Mouse (Mus musculus) liver, embryonic 15.5 days (tissue): Measurements from ENCODE around the gene B4galnt1. TPM values are rescaled to one million over a fixed set of nuclear protein-coding genes. Genes with fewer than 3 reads are reported as not detected.

Experiments
- ATAC-seq: fragments of 200-750 bp; cut with Nextera tagmentation; 2 replicates; pipeline ENCODE4 v1.8.0; 2017; ENCODE audit warnings: moderate number of reproducible peaks, mild to moderate bottlenecking, moderate library complexity; ENCODE audit not compliant: insufficient read depth
- H3K27ac ChIP-seq: fragments of 300-500 bp; sonication (generic); replicated peaks from 2 replicates; pipeline ENCODE4 v1.5.1; 2015; ENCODE audit warnings: mild to moderate bottlenecking, inconsistent platforms
- H3K27me3 ChIP-seq: fragments of 300-500 bp; sonication (generic); 2 replicates; pipeline ENCODE4 v1.6.1; 2015; ENCODE audit warnings: mild to moderate bottlenecking, inconsistent platforms
- H3K36me3 ChIP-seq: fragments of 300-500 bp; sonication (generic); replicated peaks from 2 replicates; pipeline ENCODE4 v1.6.1; 2015; ENCODE audit warnings: moderate library complexity, mild to moderate bottlenecking, inconsistent platforms
- H3K4me1 ChIP-seq: fragments of 300-500 bp; sonication (generic); replicated peaks from 2 replicates; pipeline ENCODE4 v1.6.1; 2015; ENCODE audit warnings: inconsistent platforms
- H3K4me2 ChIP-seq: fragments of 300-500 bp; sonication (generic); 2 replicates; pipeline ENCODE4 v1.6.1; 2015; ENCODE audit warnings: moderate library complexity, mild to moderate bottlenecking, inconsistent platforms
- H3K4me3 ChIP-seq: fragments of 300-500 bp; sonication (generic); replicated peaks from 2 replicates; pipeline ENCODE4 v1.5.1; 2015; ENCODE audit warnings: mild to moderate bottlenecking, inconsistent platforms
- H3K9ac ChIP-seq: fragments of 300-500 bp; sonication (generic); 2 replicates; pipeline ENCODE4 v1.6.1; 2015; ENCODE audit warnings: moderate library complexity, mild to moderate bottlenecking, inconsistent platforms
- H3K9me3 ChIP-seq: fragments of 300-500 bp; sonication (generic); replicated peaks from 2 replicates; pipeline ENCODE4 v1.6.1; 2016; ENCODE audit warnings: inconsistent platforms
- WGBS: fragments of 180-500 bp; shearing (Covaris S2); methylation state at CpG from one replicate; pipeline ENCODE4 v1.1.7; 2015; ENCODE audit warnings: mixed read lengths; ENCODE audit not compliant: insufficient replicate concordance; 5-methylcytosine and 5-hydroxymethylcytosine counted together
- polyA plus RNA-seq: library from polyadenylated mRNA; unstranded; fragments of >200 nt; fragmentation: Nextera tagmentation; extraction: Ambion mirVana; gene quantifications from 2 replicates; pipeline ENCODE4 v1.2.1, GENCODE M21; 2015

Gene B4galnt1
- 19.3 and 21.0 TPM in 2 replicates for polyA plus RNA-seq

DNA sequence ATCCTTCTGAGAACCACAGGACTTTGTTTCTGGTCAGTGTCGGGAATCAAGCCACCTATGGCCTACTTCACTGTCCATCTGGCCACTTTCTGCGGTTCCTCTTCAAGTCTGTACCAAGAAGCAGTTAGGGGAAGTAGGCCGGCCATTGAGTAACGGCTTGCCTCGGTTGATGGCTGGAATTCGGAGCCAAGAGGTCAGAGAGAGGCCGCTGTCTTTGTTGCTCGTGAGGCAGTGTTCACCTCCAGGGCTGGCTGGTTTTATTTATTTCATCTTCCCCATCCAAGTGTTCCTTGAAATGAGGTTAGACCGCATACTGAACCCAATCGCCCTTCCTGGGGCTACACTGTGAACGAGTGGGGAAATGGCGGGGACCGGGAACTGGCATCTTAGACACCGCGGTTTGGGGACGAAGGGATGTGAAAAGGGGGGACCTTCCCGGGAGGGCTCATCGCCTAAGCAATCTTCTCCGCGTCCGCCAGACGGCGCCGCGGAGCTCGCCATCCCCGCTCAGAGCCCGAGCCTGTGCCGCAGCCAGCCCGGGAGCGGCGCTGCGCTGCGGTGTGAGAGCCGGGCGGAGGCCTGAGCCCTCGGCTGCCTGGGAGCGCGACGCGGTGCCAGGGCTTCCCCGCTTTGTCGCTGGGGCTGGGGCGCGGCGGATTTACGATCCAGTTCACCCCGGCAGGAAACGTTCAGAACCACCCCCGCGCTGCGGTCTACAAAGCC lies at the start of gene B4galnt1:
Gene B4galnt1, plus strand, starts transcription at position 595 of the 723 bp plus-strand sequence.
- H3K27ac ChIP-seq, result peak within 1 kb of the TSS; percentile 76
- WGBS, result 2% methylated on average over 49 of the region's 52 CpGs
- ATAC-seq, result peak; percentile 80

GRCm38 (mm10) chr10:127118470-127118869 lies 46.6 kb upstream of the B4galnt1 start:
- Histone ChIP-seq H3K27me3 (no peaks in the 10 kb centered on the region), H3K9ac (no peak overlapping the region), H3K36me3 (peaks cover 56% of the 10 kb centered on the region), H3K9me3 (no peaks in the 10 kb centered on the region), H3K27ac (no peak overlapping the region), H3K4me1 (peaks cover 34% of the 10 kb centered on the region), H3K4me2 (no peak overlapping the region), H3K4me3 (no peak overlapping the region)
- ATAC-seq, result no peak
- 80% methylated on average over 11 of the region's 11 CpGs for WGBS

More for the DNA sequence above, at the start of gene B4galnt1:
- no peaks in the 10 kb centered on the region for H3K9me3 ChIP-seq
- peaks cover 56% of the 10 kb centered on the region for H3K27me3 ChIP-seq
- peak within 1 kb of the TSS; percentile 69 for H3K9ac ChIP-seq
- 0 out of 2 replicates have a peak, but pooled peaks cover 3% of the 10 kb centered on the region for H3K36me3 ChIP-seq
- H3K4me1 ChIP-seq, result peaks cover 50% of the 10 kb centered on the region
- peak within 1 kb of the TSS; percentile 65 for H3K4me3 ChIP-seq
- H3K4me2 ChIP-seq, result peak within 1 kb of the TSS; percentile 97

DNA sequence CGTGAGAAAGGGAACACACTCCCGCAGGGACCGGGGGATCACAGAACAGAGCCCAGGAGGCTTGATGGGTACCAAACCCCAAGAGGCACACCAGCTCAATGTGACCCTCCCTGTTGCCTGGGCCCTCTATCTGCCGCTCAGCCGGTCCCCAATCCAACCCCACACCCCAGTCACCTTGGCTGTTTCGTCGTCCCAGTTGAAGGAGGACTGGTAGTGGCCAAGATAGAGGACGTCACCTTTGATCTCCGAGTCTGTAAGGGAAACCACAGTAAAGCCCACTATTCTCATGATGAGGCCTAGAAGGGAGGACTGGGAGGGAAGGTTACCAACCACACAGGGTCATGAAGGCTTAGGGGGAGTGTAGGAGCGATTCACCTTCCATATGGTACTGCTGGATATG lies 45.8 kb upstream of the B4galnt1 start:
- no peak overlapping the region for H3K27ac ChIP-seq
- H3K9me3 ChIP-seq, result no peaks in the 10 kb centered on the region
- H3K4me1 ChIP-seq, result peaks cover 39% of the 10 kb centered on the region
- H3K36me3 ChIP-seq, result peaks cover 53% of the 10 kb centered on the region
- H3K4me3 ChIP-seq, result no peak overlapping the region
- ATAC-seq, result no peak
- 85% methylated on average over 10 of the region's 10 CpGs for WGBS
- H3K9ac ChIP-seq, result no peak overlapping the region
- H3K27me3 ChIP-seq, result no peaks in the 10 kb centered on the region
- no peak overlapping the region for H3K4me2 ChIP-seq

GRCm38 (mm10) chr10:127120301-127121065 lies 44.5 kb upstream of the B4galnt1 start:
- peaks cover 42% of the 10 kb centered on the region for H3K36me3 ChIP-seq
- H3K9me3 ChIP-seq, result no peaks in the 10 kb centered on the region
- peak; percentile 16; the same call in 1 of the 2 replicates for ATAC-seq
- WGBS, result 3% methylated on average over 34 of the region's 34 CpGs
- no peaks in the 10 kb centered on the region for H3K27me3 ChIP-seq
- peak overlapping the region; percentile 91 for H3K9ac ChIP-seq
- H3K4me1 ChIP-seq, result peaks cover 51% of the 10 kb centered on the region
- peak overlapping the region; percentile 95 for H3K4me2 ChIP-seq
- peak overlapping the region; percentile 98 for H3K4me3 ChIP-seq
- H3K27ac ChIP-seq, result peak overlapping the region; percentile 70

DNA sequence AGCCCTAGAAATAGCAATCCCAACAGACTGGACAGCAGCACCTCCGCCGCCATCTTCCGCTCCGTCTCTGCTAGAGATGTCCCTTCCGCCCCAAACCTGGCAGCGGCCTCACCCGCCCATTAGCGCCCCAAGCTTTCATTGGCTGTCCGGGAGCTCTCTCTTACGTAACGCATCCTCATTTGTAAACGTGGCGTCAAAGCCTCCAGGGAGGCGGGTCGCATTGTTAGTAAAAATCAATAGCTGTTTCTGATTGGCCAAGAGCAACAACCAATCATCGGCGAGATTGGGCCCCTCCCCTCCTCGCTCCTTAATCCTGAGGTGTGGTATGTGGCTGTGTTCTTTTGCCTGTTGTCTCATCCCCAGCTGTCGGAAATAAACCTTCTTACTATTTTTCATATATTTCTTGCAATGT lies 44.0 kb upstream of the B4galnt1 start, which contains the start of gene Os9:
Gene Os9, minus strand, starts transcription at position 66 of the 412 bp plus-strand sequence.
- peak; percentile 93 for ATAC-seq
- H3K27me3 ChIP-seq, result no peaks in the 10 kb centered on the region
- peaks cover 36% of the 10 kb centered on the region for H3K36me3 ChIP-seq
- no peaks in the 10 kb centered on the region for H3K9me3 ChIP-seq
- H3K4me3 ChIP-seq, result peak within 1 kb of the TSS; percentile 98
- 0% methylated on average over 19 of the region's 19 CpGs for WGBS
- peak within 1 kb of the TSS; percentile 85 for H3K27ac ChIP-seq
- peak within 1 kb of the TSS; percentile 95 for H3K4me2 ChIP-seq
- peak within 1 kb of the TSS; percentile 91 for H3K9ac ChIP-seq
- H3K4me1 ChIP-seq, result peaks cover 57% of the 10 kb centered on the region

GRCm38 (mm10) chr10:127122018-127122417 lies 43.0 kb upstream of the B4galnt1 start:
- no peak overlapping the region for H3K4me3 ChIP-seq
- peaks cover 67% of the 10 kb centered on the region for H3K4me1 ChIP-seq
- H3K4me2 ChIP-seq, result peak overlapping the region; percentile 74
- ATAC-seq, result no peak
- no peak overlapping the region for H3K9ac ChIP-seq
- no peaks in the 10 kb centered on the region for H3K27me3 ChIP-seq
- no peaks in the 10 kb centered on the region for H3K9me3 ChIP-seq
- WGBS, result 73% methylated on average over 3 of the region's 3 CpGs
- H3K36me3 ChIP-seq, result peaks cover 27% of the 10 kb centered on the region
- H3K27ac ChIP-seq, result peak overlapping the region; percentile 85

DNA sequence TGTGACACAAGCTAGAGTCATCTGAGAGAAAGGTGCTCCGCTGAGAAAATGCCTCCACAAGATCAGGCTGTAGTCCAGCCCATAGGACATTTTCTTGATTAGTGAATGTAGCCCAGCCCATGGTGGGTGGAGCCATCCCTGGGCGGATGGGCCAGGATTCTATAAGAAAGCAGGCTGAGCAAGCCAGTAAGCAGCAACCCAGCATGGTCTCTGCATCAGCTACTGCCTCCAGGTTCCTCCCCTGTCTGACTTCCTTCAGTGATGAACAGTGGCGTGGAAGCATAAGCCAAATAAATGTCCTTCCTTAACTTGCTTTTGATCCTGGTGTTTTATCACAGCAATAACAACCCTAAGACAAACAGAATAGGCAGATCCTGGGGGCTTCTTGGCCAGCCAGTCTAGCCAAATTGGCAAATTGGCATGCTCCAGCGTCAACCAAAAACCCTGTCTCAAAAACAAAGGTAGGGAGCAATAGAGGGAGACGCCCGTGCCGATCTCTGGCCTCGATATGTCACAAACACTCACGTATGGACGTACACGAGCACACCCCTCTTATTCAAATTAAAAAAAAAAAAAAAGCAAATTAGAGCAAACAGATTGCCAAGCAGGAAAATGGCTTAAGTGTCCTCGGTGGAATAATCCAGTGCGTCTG lies 42.1 kb upstream of the B4galnt1 start:
- H3K4me3 ChIP-seq, result peak overlapping the region; percentile 49
- peak overlapping the region; percentile 48 for H3K9ac ChIP-seq

GRCm38 (mm10) chr10:127123436-127123805 lies 41.6 kb upstream of the B4galnt1 start:
- H3K36me3 ChIP-seq, result peaks cover 13% of the 10 kb centered on the region
- H3K27me3 ChIP-seq, result no peaks in the 10 kb centered on the region
- H3K4me2 ChIP-seq, result peak overlapping the region; percentile 74
- H3K9me3 ChIP-seq, result no peaks in the 10 kb centered on the region
- H3K27ac ChIP-seq, result peak overlapping the region; percentile 85
- no peak for ATAC-seq
- peaks cover 80% of the 10 kb centered on the region for H3K4me1 ChIP-seq
- H3K4me3 ChIP-seq, result peak overlapping the region; percentile 49
- peak overlapping the region; percentile 48 for H3K9ac ChIP-seq
- 31% methylated on average over 4 of the region's 4 CpGs for WGBS

More for the DNA sequence above, 42.1 kb upstream of the B4galnt1 start:
- Histone ChIP-seq H3K27me3 (no peaks in the 10 kb centered on the region), H3K9me3 (no peaks in the 10 kb centered on the region), H3K4me1 (peaks cover 75% of the 10 kb centered on the region), H3K27ac (peak overlapping the region; percentile 85), H3K4me2 (peak overlapping the region; percentile 74), H3K36me3 (peaks cover 18% of the 10 kb centered on the region)
- peak; percentile 58 for ATAC-seq
- 22% methylated on average over 13 of the region's 13 CpGs for WGBS

DNA sequence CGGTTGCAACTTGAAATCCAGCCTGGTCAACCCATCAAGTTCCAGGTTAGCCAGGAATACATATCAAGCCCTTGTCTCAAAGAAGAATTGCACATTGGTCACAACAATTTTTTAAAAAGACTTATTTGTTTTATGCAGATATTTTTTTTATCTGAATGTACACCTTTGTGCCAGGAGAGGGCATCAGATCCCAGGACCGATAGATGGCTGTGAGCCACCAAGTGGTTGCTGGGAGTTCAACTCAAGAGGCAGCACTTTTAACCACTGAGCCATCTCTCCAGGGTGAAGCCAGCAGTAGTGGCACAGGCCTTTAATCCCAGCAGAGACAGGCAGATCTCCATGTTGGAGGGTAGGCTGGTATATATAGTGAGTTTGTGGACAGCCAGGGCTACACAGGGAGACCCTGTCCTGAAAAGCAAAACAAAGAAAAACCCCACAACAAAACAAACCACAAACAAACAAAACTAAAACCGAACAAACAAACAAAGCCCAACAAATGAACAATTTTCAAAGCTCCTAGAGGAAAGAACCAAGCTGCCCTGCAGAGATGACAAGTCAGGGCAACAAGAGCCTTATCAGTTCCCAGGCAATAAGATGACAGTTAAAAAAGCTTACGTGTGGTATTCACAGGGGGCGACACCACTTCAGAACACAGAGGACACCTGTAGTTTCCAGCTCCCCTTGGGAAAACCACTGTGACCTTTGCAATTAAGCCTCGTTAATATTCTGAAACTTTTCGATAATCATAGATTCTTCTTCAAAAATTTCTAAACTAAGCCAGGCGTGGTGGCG lies 39.6 kb upstream of the B4galnt1 start:
- Histone ChIP-seq H3K36me3 (no peaks in the 10 kb centered on the region), H3K27me3 (no peaks in the 10 kb centered on the region), H3K27ac (peak overlapping the region; percentile 74), H3K4me1 (peaks cover 77% of the 10 kb centered on the region), H3K4me2 (no peak overlapping the region), H3K9ac (no peak overlapping the region), H3K9me3 (no peaks in the 10 kb centered on the region), H3K4me3 (no peak overlapping the region)
- no peak for ATAC-seq
- 36% methylated on average over 9 of the region's 9 CpGs for WGBS

- H3K27me3 ChIP-seq, result no peaks in the 10 kb centered on the region
- peak; percentile 9; the same call in 1 of the 2 replicates for ATAC-seq
- H3K4me2 ChIP-seq, result peak overlapping the region; percentile 21
- no peaks in the 10 kb centered on the region for H3K9me3 ChIP-seq
- no peak overlapping the region for H3K9ac ChIP-seq
- H3K36me3 ChIP-seq, result no peaks in the 10 kb centered on the region
- H3K4me3 ChIP-seq, result no peak overlapping the region
- H3K4me1 ChIP-seq, result peaks cover 72% of the 10 kb centered on the region
- 19% methylated on average over 5 of the region's 5 CpGs for WGBS
- H3K27ac ChIP-seq, result peak overlapping the region; percentile 74
These were observed 38.4 kb upstream of the B4galnt1 start for GRCm38 (mm10) chr10:127126579-127126978.
